Mouse (Mus musculus): ENCODE results near the gene Gpam. TPM values are rescaled to one million over a fixed set of nuclear protein-coding genes. Genes with fewer than 3 reads are reported as not detected.

The Gpam gene
- polyA plus RNA-seq, 1 experiment from 2014 or later, result 23.6 TPM

- peak overlapping the region; percentile 54 for H3K9ac ChIP-seq (ENCODE audit: low read length)
- no peaks in the 10 kb centered on the region for H3K27me3 ChIP-seq (ENCODE audit: control insufficient read depth, insufficient read depth, low read length)
- ATAC-seq (ENCODE audit: low FRiP score) (no peak), DNase-seq (ENCODE audit: low spot score, missing footprints) (no peak)
- no peaks in the 10 kb centered on the region for H3K9me3 ChIP-seq (ENCODE audit: control insufficient read depth, low read length)
- H3K4me3 ChIP-seq (ENCODE audit: low read depth, low read length), result no peak overlapping the region
- WGBS, result 78% methylated on average over 2 of the region's 2 CpGs
- H3K36me3 ChIP-seq (ENCODE audit: control insufficient read depth, insufficient read depth, low read length), result no peaks in the 10 kb centered on the region
- peak overlapping the region; percentile 97 for H3K27ac ChIP-seq (ENCODE audit: low read depth, low read length)
- H3K4me2 ChIP-seq, result no peak overlapping the region
- peaks cover 39% of the 10 kb centered on the region for H3K4me1 ChIP-seq (ENCODE audit: control insufficient read depth, insufficient read depth, low read length)
These were observed 18.1 kb upstream of the Gpam start for GRCm38 (mm10) chr19:55145136-55145535.

GRCm38 (mm10) chr19:55144691-55145090, 17.7 kb upstream of the Gpam start:
- H3K27ac ChIP-seq (ENCODE audit: low read depth, low read length), result peak overlapping the region; percentile 97
- H3K4me1 ChIP-seq (ENCODE audit: control insufficient read depth, insufficient read depth, low read length), result peaks cover 39% of the 10 kb centered on the region
- WGBS, result 38% methylated on average over 5 of the region's 5 CpGs
- no peaks in the 10 kb centered on the region for H3K36me3 ChIP-seq (ENCODE audit: control insufficient read depth, insufficient read depth, low read length)
- ATAC-seq (ENCODE audit: low FRiP score) (no peak), DNase-seq (ENCODE audit: low spot score, missing footprints) (peak; percentile 93)
- H3K4me2 ChIP-seq, result no peak overlapping the region
- no peaks in the 10 kb centered on the region for H3K9me3 ChIP-seq (ENCODE audit: control insufficient read depth, low read length)
- peak overlapping the region; percentile 54 for H3K9ac ChIP-seq (ENCODE audit: low read length)
- H3K4me3 ChIP-seq (ENCODE audit: low read depth, low read length), result no peak overlapping the region
- no peaks in the 10 kb centered on the region for H3K27me3 ChIP-seq (ENCODE audit: control insufficient read depth, insufficient read depth, low read length)

GRCm38 (mm10) chr19:55143391-55144300, 16.6 kb upstream of the Gpam start:
- Histone ChIP-seq H3K36me3 (ENCODE audit: control insufficient read depth, insufficient read depth, low read length) (no peaks in the 10 kb centered on the region), H3K4me2 (no peak overlapping the region), H3K4me1 (ENCODE audit: control insufficient read depth, insufficient read depth, low read length) (peaks cover 39% of the 10 kb centered on the region), H3K9me3 (ENCODE audit: control insufficient read depth, low read length) (no peaks in the 10 kb centered on the region), H3K9ac (ENCODE audit: low read length) (peak overlapping the region; percentile 54), H3K27ac (ENCODE audit: low read depth, low read length) (peak overlapping the region; percentile 97), H3K4me3 (ENCODE audit: low read depth, low read length) (no peak overlapping the region), H3K27me3 (ENCODE audit: control insufficient read depth, insufficient read depth, low read length) (no peaks in the 10 kb centered on the region)
- peak; percentile 96 for DNase-seq (ENCODE audit: low spot score, missing footprints)
- peak; percentile 88 for ATAC-seq (ENCODE audit: low FRiP score)
- 5% methylated on average over 11 of the region's 11 CpGs for WGBS

- no peak for ATAC-seq (ENCODE audit: low FRiP score)
These were observed 12.3 kb upstream of the Gpam start for GRCm38 (mm10) chr19:55139301-55139700.

GRCm38 (mm10) chr19:55138506-55138905, 11.5 kb upstream of the Gpam start:
- whole genome bisulfite sequencing, result 75% methylated on average over 7 of the region's 7 CpGs
- DNase-seq (ENCODE audit: low spot score, missing footprints), result no peak
- Histone ChIP-seq H3K4me3 (ENCODE audit: low read depth, low read length) (no peak overlapping the region), H3K4me2 (no peak overlapping the region), H3K9ac (ENCODE audit: low read length) (no peak overlapping the region), H3K27ac (ENCODE audit: low read depth, low read length) (no peak overlapping the region), H3K9me3 (ENCODE audit: control insufficient read depth, low read length) (no peaks in the 10 kb centered on the region), H3K36me3 (ENCODE audit: control insufficient read depth, insufficient read depth, low read length) (no peaks in the 10 kb centered on the region), H3K4me1 (ENCODE audit: control insufficient read depth, insufficient read depth, low read length) (peaks cover 24% of the 10 kb centered on the region), H3K27me3 (ENCODE audit: control insufficient read depth, insufficient read depth, low read length) (no peaks in the 10 kb centered on the region)
- ATAC-seq (ENCODE audit: low FRiP score), result no peak

More at GRCm38 (mm10) chr19:55139301-55139700, 12.3 kb upstream of the Gpam start:
- Histone ChIP-seq H3K4me2 (no peak overlapping the region), H3K36me3 (ENCODE audit: control insufficient read depth, insufficient read depth, low read length) (no peaks in the 10 kb centered on the region), H3K27me3 (ENCODE audit: control insufficient read depth, insufficient read depth, low read length) (no peaks in the 10 kb centered on the region), H3K4me3 (ENCODE audit: low read depth, low read length) (no peak overlapping the region), H3K27ac (ENCODE audit: low read depth, low read length) (no peak overlapping the region), H3K9me3 (ENCODE audit: control insufficient read depth, low read length) (no peaks in the 10 kb centered on the region), H3K9ac (ENCODE audit: low read length) (no peak overlapping the region), H3K4me1 (ENCODE audit: control insufficient read depth, insufficient read depth, low read length) (peaks cover 30% of the 10 kb centered on the region)
- no peak for DNase-seq (ENCODE audit: low spot score, missing footprints)
- WGBS, result 82% methylated on average over 7 of the region's 7 CpGs

GRCm38 (mm10) chr19:55137884-55138283, 10.8 kb upstream of the Gpam start:
- Histone ChIP-seq H3K27me3 (ENCODE audit: control insufficient read depth, insufficient read depth, low read length) (no peaks in the 10 kb centered on the region), H3K4me3 (ENCODE audit: low read depth, low read length) (no peak overlapping the region), H3K27ac (ENCODE audit: low read depth, low read length) (no peak overlapping the region), H3K9me3 (ENCODE audit: control insufficient read depth, low read length) (no peaks in the 10 kb centered on the region), H3K4me2 (no peak overlapping the region), H3K9ac (ENCODE audit: low read length) (no peak overlapping the region), H3K4me1 (ENCODE audit: control insufficient read depth, insufficient read depth, low read length) (peaks cover 18% of the 10 kb centered on the region), H3K36me3 (ENCODE audit: control insufficient read depth, insufficient read depth, low read length) (no peaks in the 10 kb centered on the region)
- WGBS, result 25% methylated on average over 7 of the region's 7 CpGs
- ATAC-seq (ENCODE audit: low FRiP score) (peak; percentile 52; the same call in 1 of the 2 replicates), DNase-seq (ENCODE audit: low spot score, missing footprints) (no peak)

- WGBS, result 69% methylated on average over 4 of the region's 4 CpGs
- H3K27ac ChIP-seq (ENCODE audit: low read depth, low read length), result no peak overlapping the region
- H3K36me3 ChIP-seq (ENCODE audit: control insufficient read depth, insufficient read depth, low read length), result no peaks in the 10 kb centered on the region
- DNase-seq (ENCODE audit: low spot score, missing footprints) (no peak), ATAC-seq (ENCODE audit: low FRiP score) (no peak)
- no peak overlapping the region for H3K9ac ChIP-seq (ENCODE audit: low read length)
- no peak overlapping the region for H3K4me2 ChIP-seq
- H3K27me3 ChIP-seq (ENCODE audit: control insufficient read depth, insufficient read depth, low read length), result no peaks in the 10 kb centered on the region
- no peaks in the 10 kb centered on the region for H3K9me3 ChIP-seq (ENCODE audit: control insufficient read depth, low read length)
- H3K4me1 ChIP-seq (ENCODE audit: control insufficient read depth, insufficient read depth, low read length), result peaks cover 10% of the 10 kb centered on the region
- no peak overlapping the region for H3K4me3 ChIP-seq (ENCODE audit: low read depth, low read length)
These were observed 9.8 kb upstream of the Gpam start for GRCm38 (mm10) chr19:55136693-55137427.

GRCm38 (mm10) chr19:55135918-55136317, 8.9 kb upstream of the Gpam start:
- H3K9me3 ChIP-seq (ENCODE audit: control insufficient read depth, low read length), result peaks cover 3% of the 10 kb centered on the region; the same call in 1 of the 2 replicates
- ATAC-seq (ENCODE audit: low FRiP score), result no peak
- no peaks in the 10 kb centered on the region for H3K27me3 ChIP-seq (ENCODE audit: control insufficient read depth, insufficient read depth, low read length)
- H3K4me2 ChIP-seq, result no peak overlapping the region
- peaks cover 5% of the 10 kb centered on the region; the same call in 1 of the 2 replicates for H3K4me1 ChIP-seq (ENCODE audit: control insufficient read depth, insufficient read depth, low read length)
- no peak for DNase-seq (ENCODE audit: low spot score, missing footprints)
- WGBS, result 89% methylated on average over 3 of the region's 3 CpGs
- no peak overlapping the region for H3K4me3 ChIP-seq (ENCODE audit: low read depth, low read length)
- no peak overlapping the region for H3K9ac ChIP-seq (ENCODE audit: low read length)
- H3K27ac ChIP-seq (ENCODE audit: low read depth, low read length), result no peak overlapping the region
- H3K36me3 ChIP-seq (ENCODE audit: control insufficient read depth, insufficient read depth, low read length), result no peaks in the 10 kb centered on the region

- H3K27ac ChIP-seq (ENCODE audit: low read depth, low read length), result no peak overlapping the region
- no peaks in the 10 kb centered on the region for H3K36me3 ChIP-seq (ENCODE audit: control insufficient read depth, insufficient read depth, low read length)
- no peaks in the 10 kb centered on the region for H3K27me3 ChIP-seq (ENCODE audit: control insufficient read depth, insufficient read depth, low read length)
- no peak overlapping the region for H3K4me2 ChIP-seq
- ATAC-seq (ENCODE audit: low FRiP score) (no peak), DNase-seq (ENCODE audit: low spot score, missing footprints) (no peak)
- peaks cover 3% of the 10 kb centered on the region; the same call in 1 of the 2 replicates for H3K4me1 ChIP-seq (ENCODE audit: control insufficient read depth, insufficient read depth, low read length)
- no peak overlapping the region for H3K4me3 ChIP-seq (ENCODE audit: low read depth, low read length)
- H3K9ac ChIP-seq (ENCODE audit: low read length), result no peak overlapping the region
- H3K9me3 ChIP-seq (ENCODE audit: control insufficient read depth, low read length), result peaks cover 3% of the 10 kb centered on the region; the same call in 1 of the 2 replicates
- 85% methylated on average over 9 of the region's 9 CpGs for WGBS
These were observed 7.5 kb upstream of the Gpam start for GRCm38 (mm10) chr19:55134521-55134920.
